Mouse (Mus musculus): ENCODE data around the gene Cep41.

GRCm38 (mm10) chr6:30694209-30694608, 660 bp upstream of the Cep41 start:
- TF ChIP-seq POLR2A (IDR thresholded peaks at IDR 0.05; ENCODE audit: borderline replicate concordance, extremely low read depth, insufficient read depth, insufficient read length, poor library complexity, severe bottlenecking), result no peak
- TF ChIP-seq CTCF (IDR thresholded peaks at IDR 0.05; ENCODE audit: borderline replicate concordance, extremely low read depth, insufficient read depth, insufficient read length), result no peak
